Mouse (Mus musculus) myocyte (in vitro differentiated cells): ENCODE measurements around the gene Hist1h3g. TPM values are rescaled to one million over a fixed set of nuclear protein-coding genes. Genes with fewer than 3 reads are reported as not detected.

Experiments used
- H3K27me3 ChIP-seq: one replicate; pipeline ENCODE4 v1.6.1; 2011; ENCODE audit not compliant: control insufficient read depth, insufficient read depth, insufficient read length
- H3K36me3 ChIP-seq: one replicate; pipeline ENCODE4 v1.6.1; 2011; ENCODE audit not compliant: control insufficient read depth, insufficient read depth
- H3K4me2 ChIP-seq: one replicate; pipeline ENCODE4 v1.6.1; 2011; ENCODE audit warnings: low read depth, control low read depth
- H3K4me3 ChIP-seq: one replicate; pipeline ENCODE4 v1.5.1; 2011; ENCODE audit warnings: mild to moderate bottlenecking, control low read depth, moderate library complexity
- H3K79me2 ChIP-seq: one replicate; pipeline ENCODE4 v1.6.1; 2011; ENCODE audit not compliant: control insufficient read depth, insufficient read depth
- H3ac ChIP-seq: one replicate; pipeline ENCODE4 v1.6.1; 2011; ENCODE audit not compliant: control insufficient read depth, insufficient read length
- CEBPB ChIP-seq: IDR thresholded peaks from 2 replicates; pipeline ENCODE4 v1.6.1; 2011; ENCODE audit warnings: mild to moderate bottlenecking, moderate library complexity; ENCODE audit not compliant: poor library complexity, insufficient read depth, severe bottlenecking
- E2F4 ChIP-seq: IDR thresholded peaks from one replicate; pipeline ENCODE4 v1.6.1; 2011; ENCODE audit warnings: mild to moderate bottlenecking, control low read depth, moderate library complexity; ENCODE audit not compliant: insufficient read depth
- MAX ChIP-seq: IDR thresholded peaks from one replicate; pipeline ENCODE4 v1.6.1; 2011; ENCODE audit warnings: low read depth, mild to moderate bottlenecking, control low read depth
- MYOD1 ChIP-seq, 3 experiments: IDR thresholded peaks; one replicate each; pipeline ENCODE4 v1.6.1; 2011; ENCODE audit warnings: control low read depth in 2 of 3, low read depth in 2 of 3, mild to moderate bottlenecking in 2 of 3, moderate library complexity in 1 of 3; ENCODE audit not compliant: insufficient read length in 2 of 3, control insufficient read depth in 1 of 3
- MYOG ChIP-seq, 3 experiments: IDR thresholded peaks; one replicate each; pipeline ENCODE4 v1.6.1; 2011; ENCODE audit warnings: control low read depth in 2 of 3, low read depth in 2 of 3, mild to moderate bottlenecking in 2 of 3; ENCODE audit not compliant: insufficient read length in 2 of 3, control insufficient read depth in 1 of 3, insufficient read depth in 1 of 3
- POLR2A ChIP-seq: IDR thresholded peaks from one replicate; pipeline ENCODE4 v1.6.1; 2011; ENCODE audit warnings: low read depth, mild to moderate bottlenecking, control low read depth, moderate library complexity; ENCODE audit not compliant: insufficient read length
- POLR2AphosphoS2 ChIP-seq: IDR thresholded peaks from one replicate; pipeline ENCODE4 v1.6.1; 2011; ENCODE audit warnings: low read depth, control low read depth; ENCODE audit not compliant: insufficient read length
- REST ChIP-seq: IDR thresholded peaks from one replicate; pipeline ENCODE4 v1.6.1; 2011; ENCODE audit warnings: mild to moderate bottlenecking, control low read depth, moderate library complexity; ENCODE audit not compliant: insufficient read depth, insufficient read length
- SRF ChIP-seq: IDR thresholded peaks from one replicate; pipeline ENCODE4 v1.6.1; 2011; ENCODE audit warnings: low read depth; ENCODE audit not compliant: control insufficient read depth, insufficient read length
- TCF12 ChIP-seq: IDR thresholded peaks from one replicate; pipeline ENCODE4 v1.6.1; 2011; ENCODE audit warnings: mild to moderate bottlenecking, control low read depth; ENCODE audit not compliant: poor library complexity, insufficient read depth, severe bottlenecking
- TCF3 ChIP-seq: IDR thresholded peaks from one replicate; pipeline ENCODE4 v1.6.1; 2011; ENCODE audit warnings: low read depth, control low read depth; ENCODE audit not compliant: insufficient read length
- USF1 ChIP-seq: IDR thresholded peaks from one replicate; pipeline ENCODE4 v1.6.1; 2011; ENCODE audit warnings: low read depth, mild to moderate bottlenecking, control low read depth, moderate library complexity
- polyA plus RNA-seq: library from polyadenylated mRNA; unstranded; fragments of >200 nt; fragmentation: generic; extraction: Trizol; gene quantifications from one replicate; pipeline ENCODE4 v1.2.1, GENCODE M21; 2012; ENCODE audit warnings: missing spikeins

The Hist1h3g gene
- polyA plus RNA-seq, 1 experiment: 3.3 TPM

DNA sequence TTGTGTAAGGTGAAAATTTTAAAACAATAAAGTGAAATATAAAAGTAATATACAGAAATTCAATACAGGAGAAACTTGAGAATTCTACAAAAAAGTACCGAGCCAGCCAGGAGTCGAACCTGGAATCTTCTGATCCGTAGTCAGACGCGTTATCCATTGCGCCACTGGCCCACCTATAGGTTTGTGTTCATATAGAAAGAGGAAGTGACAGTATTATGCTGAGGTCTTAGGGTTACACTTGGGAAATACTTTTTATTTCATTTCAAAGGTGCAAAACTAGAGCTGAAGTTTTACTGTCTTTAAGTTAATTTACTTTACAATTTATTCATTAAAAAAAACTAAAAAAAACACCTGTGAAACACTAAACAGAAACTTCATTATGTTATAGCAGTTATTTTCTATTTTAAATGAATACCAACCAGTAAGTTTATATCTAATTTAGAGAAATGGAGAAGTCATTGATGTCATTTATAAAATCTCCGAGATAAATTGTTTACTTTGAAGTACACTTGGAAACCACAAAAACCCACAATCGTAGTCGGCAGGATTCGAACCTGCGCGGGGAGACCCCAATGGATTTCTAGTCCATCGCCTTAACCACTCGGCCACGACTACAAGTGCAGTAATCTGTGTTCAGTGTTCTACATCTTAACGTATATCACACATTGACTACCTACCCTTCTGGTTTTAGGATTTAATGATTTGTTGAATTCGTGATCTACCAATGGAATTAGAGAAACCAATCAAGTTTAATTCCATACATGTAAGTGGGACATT lies 34.6 kb upstream of the Hist1h3g start:
- Histone ChIP-seq H3K27me3 (no peaks in the 10 kb centered on the region), H3K4me2 (peak overlapping the region; percentile 3), H3K79me2 (no peaks in the 10 kb centered on the region), H3K4me3 (no peak overlapping the region), H3K36me3 (no peaks in the 10 kb centered on the region), H3ac (no peak overlapping the region)
- TF ChIP-seq REST: no peak
- TF ChIP-seq POLR2AphosphoS2: no peak
- TF ChIP-seq MYOD1 (IDR thresholded peaks at IDR 0.05; ENCODE audit: control insufficient read depth in 1 of 3, insufficient read length in 2 of 3, low read depth in 2 of 3): no peak
- no peak for TF ChIP-seq SRF
- no peak for TF ChIP-seq POLR2A
- TF ChIP-seq MYOG (IDR thresholded peaks at IDR 0.05; ENCODE audit: control insufficient read depth in 1 of 3, insufficient read depth in 1 of 3, insufficient read length in 2 of 3, low read depth in 2 of 3): no peak

DNA sequence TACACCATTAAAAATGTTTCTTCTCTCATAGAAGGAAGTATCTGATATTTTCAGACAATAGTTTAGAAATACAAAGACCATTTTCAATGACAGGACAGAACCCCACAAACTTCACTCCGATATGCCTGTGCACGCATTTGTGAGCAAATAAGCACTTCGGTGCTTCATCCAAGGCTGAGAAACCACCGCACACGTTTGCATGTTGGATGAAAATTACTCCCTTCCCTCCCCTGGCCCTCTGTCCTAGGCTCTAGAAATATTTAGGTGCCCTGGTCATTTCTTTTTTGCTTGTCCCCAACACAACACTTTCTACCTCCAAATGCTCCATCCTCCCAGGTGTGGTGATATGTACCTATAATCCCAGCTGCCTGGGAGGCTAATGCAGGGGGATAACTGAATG lies 33.7 kb upstream of the Hist1h3g start:
- Histone ChIP-seq H3K27me3 (no peaks in the 10 kb centered on the region), H3K79me2 (no peaks in the 10 kb centered on the region), H3K4me2 (no peak overlapping the region), H3K4me3 (no peak overlapping the region), H3K36me3 (no peaks in the 10 kb centered on the region), H3ac (no peak overlapping the region)
- no peak for TF ChIP-seq TCF3
- TF ChIP-seq MAX: no peak
- no peak for TF ChIP-seq E2F4
- TF ChIP-seq CEBPB: no peak
- TF ChIP-seq MYOG (IDR thresholded peaks at IDR 0.05; ENCODE audit: control insufficient read depth in 1 of 3, insufficient read depth in 1 of 3, insufficient read length in 2 of 3, low read depth in 2 of 3): no peak
- TF ChIP-seq POLR2AphosphoS2: no peak
- TF ChIP-seq REST: no peak
- TF ChIP-seq USF1: no peak
- TF ChIP-seq POLR2A: no peak
- TF ChIP-seq MYOD1 (IDR thresholded peaks at IDR 0.05; ENCODE audit: control insufficient read depth in 1 of 3, insufficient read length in 2 of 3, low read depth in 2 of 3): no peak
- TF ChIP-seq TCF12: no peak

DNA sequence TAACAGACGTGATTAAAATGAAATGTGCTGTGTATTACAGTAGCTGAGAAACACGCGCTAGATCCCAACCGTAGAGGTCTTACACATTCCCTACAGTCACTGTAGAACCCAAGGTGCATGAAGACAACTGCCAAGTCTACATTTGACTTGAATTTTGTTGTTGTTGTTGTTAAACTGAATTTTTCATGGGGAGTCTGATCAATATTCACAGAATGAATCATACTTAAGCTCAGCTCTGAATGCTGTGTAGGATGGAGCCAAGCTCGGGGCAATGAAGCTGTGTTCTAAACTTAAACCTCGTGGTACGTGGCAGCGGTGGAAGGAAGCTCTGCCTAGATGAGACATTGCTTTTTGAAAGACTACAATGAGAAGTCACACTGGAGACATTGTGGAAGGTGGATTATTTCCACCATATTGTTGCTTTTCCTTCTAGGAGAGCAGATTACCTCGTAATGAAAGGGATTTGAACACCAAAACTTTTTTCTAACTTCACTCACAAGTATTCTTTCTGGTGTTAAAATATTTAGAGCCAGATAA lies 33.1 kb upstream of the Hist1h3g start:
- no peaks in the 10 kb centered on the region for H3K36me3 ChIP-seq
- TF ChIP-seq MYOD1 (IDR thresholded peaks at IDR 0.05; ENCODE audit: control insufficient read depth in 1 of 3, insufficient read length in 2 of 3, low read depth in 2 of 3) (no peak), SRF (no peak), MAX (no peak), REST (no peak), POLR2AphosphoS2 (no peak), CEBPB (no peak), USF1 (no peak), TCF3 (no peak)
- peak overlapping the region; percentile 14 for H3K4me2 ChIP-seq

DNA sequence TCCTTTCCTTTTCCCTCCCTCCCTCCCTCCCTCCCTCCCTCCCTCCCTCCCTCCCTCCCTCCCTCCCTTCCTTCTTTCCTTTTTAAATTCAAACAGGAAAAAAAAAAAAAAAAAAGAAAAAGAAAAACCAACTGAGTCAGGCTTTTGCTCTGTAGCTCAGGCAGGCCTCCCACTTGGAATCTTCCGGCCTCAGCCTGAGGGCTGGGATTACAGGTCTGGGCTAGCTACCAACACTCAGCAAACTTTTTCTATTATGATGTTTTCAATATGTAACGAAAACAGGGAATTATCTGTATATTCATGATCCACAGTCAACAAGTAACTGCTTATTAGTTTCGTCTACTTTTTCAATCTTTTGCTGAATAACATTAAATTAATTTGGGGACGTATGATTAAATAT lies 32.3 kb upstream of the Hist1h3g start:
- H3K36me3 ChIP-seq: no peaks in the 10 kb centered on the region
- no peak overlapping the region for H3ac ChIP-seq
- TF ChIP-seq MAX: no peak
- no peak for TF ChIP-seq CEBPB
- TF ChIP-seq SRF: no peak
- no peak for TF ChIP-seq REST
- no peak for TF ChIP-seq MYOG (IDR thresholded peaks at IDR 0.05; ENCODE audit: control insufficient read depth in 1 of 3, insufficient read depth in 1 of 3, insufficient read length in 2 of 3, low read depth in 2 of 3)
- no peak for TF ChIP-seq POLR2AphosphoS2
- no peak for TF ChIP-seq TCF12
- no peak for TF ChIP-seq MYOD1 (IDR thresholded peaks at IDR 0.05; ENCODE audit: control insufficient read depth in 1 of 3, insufficient read length in 2 of 3, low read depth in 2 of 3)
- no peak for TF ChIP-seq TCF3
- no peak for TF ChIP-seq POLR2A
- no peak for TF ChIP-seq E2F4
- no peak for TF ChIP-seq USF1

More for the DNA sequence above, 33.1 kb upstream of the Hist1h3g start:
- no peak overlapping the region for H3K4me3 ChIP-seq
- no peaks in the 10 kb centered on the region for H3K79me2 ChIP-seq
- no peak overlapping the region for H3ac ChIP-seq
- H3K27me3 ChIP-seq: no peaks in the 10 kb centered on the region

DNA sequence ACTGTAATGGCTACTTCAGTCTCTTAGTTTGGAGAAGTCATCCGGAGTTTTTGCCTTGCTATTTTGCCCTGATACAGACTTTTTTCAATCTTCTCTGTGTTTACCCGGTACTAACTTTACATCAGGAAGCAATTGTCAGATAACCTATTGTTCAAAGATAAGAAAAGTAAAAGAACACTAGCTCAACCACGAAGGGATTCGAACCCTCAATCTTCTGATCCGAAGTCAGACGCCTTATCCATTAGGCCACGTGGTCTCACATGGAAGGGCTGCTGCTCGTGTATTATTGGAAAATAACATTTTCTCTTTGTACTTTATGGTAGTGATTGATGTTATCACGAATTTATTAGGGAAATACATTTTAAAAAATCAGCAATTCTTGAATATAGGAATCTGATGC lies 31.4 kb upstream of the Hist1h3g start:
- Histone ChIP-seq H3K4me2 (peak overlapping the region; percentile 37), H3K79me2 (no peaks in the 10 kb centered on the region), H3K36me3 (no peaks in the 10 kb centered on the region), H3K27me3 (no peaks in the 10 kb centered on the region), H3K4me3 (no peak overlapping the region), H3ac (no peak overlapping the region)
- no peak for TF ChIP-seq MYOD1 (IDR thresholded peaks at IDR 0.05; ENCODE audit: control insufficient read depth in 1 of 3, insufficient read length in 2 of 3, low read depth in 2 of 3)
- TF ChIP-seq MAX: peak; percentile 50
- 0 out of 2 replicates have a peak, but pooled peaks have one; percentile 28 for TF ChIP-seq CEBPB
- TF ChIP-seq USF1: peak; percentile 93

More for the DNA sequence above, 32.3 kb upstream of the Hist1h3g start:
- Histone ChIP-seq H3K79me2 (no peaks in the 10 kb centered on the region), H3K4me2 (no peak overlapping the region), H3K27me3 (no peaks in the 10 kb centered on the region), H3K4me3 (no peak overlapping the region)
